ENCODE assay signal across 8 mouse cellular contexts in genomic region chr3:89320581-89321182, GRCm38 (mm10). TPM values are rescaled to one million over a fixed set of nuclear protein-coding genes. Genes with fewer than 3 reads are reported as not detected.
A peak's percentile ranks its signal among the peaks of the same experiment; 100 is the strongest.
DNase-seq lines count a peak whose midpoint lies in the region; ATAC-seq lines count a peak whose summit lies in the region.

No protein-coding gene starts in this region.

- H3K4me1 ChIP-seq in hindbrain, embryonic 15.5 days (replicated peaks) = peaks cover 64% of the 10 kb centered on the region
- H3K4me1 ChIP-seq in liver, embryonic 11.5 days (replicated peaks; ENCODE audit: control insufficient read depth, insufficient read depth, low read length) = peaks cover 38% of the 10 kb centered on the region

- under 1% methylated on average over 40 of the region's 41 CpGs for WGBS in hindbrain, embryonic 15.5 days
- WGBS in liver, embryonic 11.5 days = 2% methylated on average over 40 of the region's 41 CpGs

- H3K9ac ChIP-seq in hindbrain, embryonic 15.5 days = peak overlapping the region; percentile 74
- no peak overlapping the region for H3K9ac ChIP-seq in liver, embryonic 11.5 days (ENCODE audit: low read depth, low read length)

- peak; percentile 28 for ATAC-seq in hindbrain, embryonic 15.5 days (ENCODE audit: low FRiP score, low read depth)
- no peak for ATAC-seq in liver, embryonic 11.5 days (replicated peaks; ENCODE audit: low FRiP score)

- no peaks in the 10 kb centered on the region for H3K9me3 ChIP-seq in hindbrain, embryonic 15.5 days
- H3K9me3 ChIP-seq in liver, embryonic 11.5 days (ENCODE audit: control insufficient read depth, low read length) = no peaks in the 10 kb centered on the region

- H3K4me2 ChIP-seq in hindbrain, embryonic 15.5 days = peak overlapping the region; percentile 86
- H3K4me2 ChIP-seq in liver, embryonic 11.5 days = peak overlapping the region; percentile 89

- H3K4me3 ChIP-seq in hindbrain, embryonic 15.5 days = peak overlapping the region; percentile 66
- H3K4me3 ChIP-seq in liver, embryonic 11.5 days (ENCODE audit: low read depth, low read length) = peak overlapping the region; percentile 63

- peak overlapping the region; percentile 91 for H3K27ac ChIP-seq in hindbrain, embryonic 15.5 days (replicated peaks)
- H3K27ac ChIP-seq in liver, embryonic 11.5 days (ENCODE audit: low read depth, low read length) = no peak overlapping the region

- no peaks in the 10 kb centered on the region for H3K36me3 ChIP-seq in hindbrain, embryonic 15.5 days
- no peaks in the 10 kb centered on the region for H3K36me3 ChIP-seq in liver, embryonic 11.5 days (ENCODE audit: control insufficient read depth, insufficient read depth, low read length)

- peak; percentile 62 for DNase-seq in adrenal gland, adult 2 months
- DNase-seq in adrenal gland, adult 8-10 months = no peak
- peak; percentile 29 for DNase-seq in urinary bladder, postnatal 14 days (ENCODE audit: low spot score)
- no peak for DNase-seq in urinary bladder, postnatal 25 days (ENCODE audit: low spot score)
- DNase-seq in liver, embryonic 11.5 days (ENCODE audit: low spot score) = peak; percentile 56
- peak; percentile 45 to 55 for DNase-seq in right cerebral cortex, adult 2 months (ENCODE audit: low spot score in 2 of 2)
- DNase-seq in spleen, adult 18-20 months = no peak

- H3K27me3 ChIP-seq in hindbrain, embryonic 15.5 days = peaks cover 4% of the 10 kb centered on the region; the same call in 1 of the 2 replicates
- H3K27me3 ChIP-seq in liver, embryonic 11.5 days (replicated peaks; ENCODE audit: control insufficient read depth, insufficient read depth, low read length) = peaks cover 84% of the 10 kb centered on the region

RNA-seq across cellular contexts. Expression of gene Efna3, which starts 2.1 kb away (rescaled TPM):
- under 1 TPM; 0.26 to 0.55 TPM for total RNA-seq in adrenal gland, adult 2 months (2021)
- 0.21 and 1.0 TPM in 2 replicates for polyA plus RNA-seq in adrenal gland, adult 2 months (2012; rRNA removed)
- total RNA-seq in adrenal gland, adult 8-10 months (2022) = 1 to 10 TPM in 1 of 4 experiments, under 1 TPM in 3; 0.15 to 1.5 (median 0.62) TPM
- polyA plus RNA-seq in hindbrain, embryonic 15.5 days (2015; fragmentation: Nextera tagmentation; extraction: Ambion mirVana) = 62.4 and 72.3 TPM in 2 replicates
- 2.1 and 3.9 TPM in 2 replicates for polyA plus RNA-seq in liver, embryonic 11.5 days (2014; fragmentation: Nextera tagmentation; extraction: Ambion mirVana)

RNA-seq across cellular contexts. Expression of gene Efna4, which starts 17.1 kb away (rescaled TPM):
- total RNA-seq in adrenal gland, adult 2 months (2021) = 1 to 10 TPM in 1 of 2 experiments, under 1 TPM in 1; 0.63 to 1.9 TPM
- 1.8 and 3.5 TPM in 2 replicates for polyA plus RNA-seq in adrenal gland, adult 2 months (2012; rRNA removed)
- total RNA-seq in adrenal gland, adult 8-10 months (2022) = 1 to 10 TPM; 1.1 to 3.5 (median 1.9) TPM
- 6.0 and 7.4 TPM in 2 replicates for polyA plus RNA-seq in hindbrain, embryonic 15.5 days (2015; fragmentation: Nextera tagmentation; extraction: Ambion mirVana)
- polyA plus RNA-seq in liver, embryonic 11.5 days (2014; fragmentation: Nextera tagmentation; extraction: Ambion mirVana) = 6.5 and 6.9 TPM in 2 replicates

RNA-seq across cellular contexts. Expression of gene Adam15, which starts 29.1 kb away (rescaled TPM):
- 10 to 100 TPM; 56.1 to 87.5 TPM for total RNA-seq in adrenal gland, adult 2 months (2021)
- polyA plus RNA-seq in adrenal gland, adult 2 months (2012; rRNA removed) = 142 and 182 TPM in 2 replicates
- total RNA-seq in adrenal gland, adult 8-10 months (2022) = 10 to 100 TPM; 58.4 to 85.4 (median 71.3) TPM
- 71.0 and 77.1 TPM in 2 replicates for polyA plus RNA-seq in hindbrain, embryonic 15.5 days (2015; fragmentation: Nextera tagmentation; extraction: Ambion mirVana)
- polyA plus RNA-seq in liver, embryonic 11.5 days (2014; fragmentation: Nextera tagmentation; extraction: Ambion mirVana) = 19.5 and 23.2 TPM in 2 replicates

RNA-seq across cellular contexts. Expression of gene Efna1, which starts 39.7 kb away (rescaled TPM):
- total RNA-seq in adrenal gland, adult 2 months (2021) = 10 to 100 TPM in 1 of 2 experiments, 1 to 10 TPM in 1; 8.0 to 16.6 TPM
- 17.5 and 24.0 TPM in 2 replicates for polyA plus RNA-seq in adrenal gland, adult 2 months (2012; rRNA removed)
- total RNA-seq in adrenal gland, adult 8-10 months (2022) = 10 to 100 TPM; 15.9 to 28.0 (median 21.0) TPM
- polyA plus RNA-seq in hindbrain, embryonic 15.5 days (2015; fragmentation: Nextera tagmentation; extraction: Ambion mirVana) = 8.9 and 9.1 TPM in 2 replicates
- 11.4 and 11.8 TPM in 2 replicates for polyA plus RNA-seq in liver, embryonic 11.5 days (2014; fragmentation: Nextera tagmentation; extraction: Ambion mirVana)

RNA-seq across cellular contexts. Expression of gene Dcst2, which starts 41.1 kb away (rescaled TPM):
- 1 to 10 TPM in 1 of 2 experiments, under 1 TPM in 1; 0.40 to 1.3 TPM for total RNA-seq in adrenal gland, adult 2 months (2021)
- polyA plus RNA-seq in adrenal gland, adult 2 months (2012; rRNA removed) = 0.61 and 1.2 TPM in 2 replicates
- under 1 TPM; 0.43 to 0.78 (median 0.46) TPM for total RNA-seq in adrenal gland, adult 8-10 months (2022)
- polyA plus RNA-seq in hindbrain, embryonic 15.5 days (2015; fragmentation: Nextera tagmentation; extraction: Ambion mirVana) = 0.09 and 0.34 TPM in 2 replicates
- polyA plus RNA-seq in liver, embryonic 11.5 days (2014; fragmentation: Nextera tagmentation; extraction: Ambion mirVana) = 0.10 TPM in 1 of 2 replicates, not detected in the other

Comparison
In these comparisons a context has a peak if more than half of its experiments do, and no peak if none do; other contexts are left out.
1. DNase-seq: peak in adrenal gland, adult 2 months (single experiment), urinary bladder, postnatal 14 days (single experiment), liver, embryonic 11.5 days (single experiment) and right cerebral cortex, adult 2 months (2 of 2); none in adrenal gland, adult 8-10 months (single experiment), urinary bladder, postnatal 25 days (single experiment) and spleen, adult 18-20 months (0 of 2).
2. RNA of gene Efna3, which starts 2.1 kb away (polyA plus RNA-seq): 62.4 to 72.3 TPM in hindbrain, embryonic 15.5 days; 2.1 to 3.9 TPM in liver, embryonic 11.5 days and 0.21 to 1.0 TPM in adrenal gland, adult 2 months; every median in the first group is over 10 times any median in the second.